Mouse (Mus musculus) testis, postnatal 14 days (tissue): ENCODE measurements around the gene Trpc7.
A peak's percentile ranks its signal among the peaks of the same experiment; 100 is the strongest.

ENCODE experiments used
- DNase-seq: peaks from one replicate; pipeline ENCODE4 v3.0.0; 2021; ENCODE audit warnings: low spot score

Gene Trpc7

DNA sequence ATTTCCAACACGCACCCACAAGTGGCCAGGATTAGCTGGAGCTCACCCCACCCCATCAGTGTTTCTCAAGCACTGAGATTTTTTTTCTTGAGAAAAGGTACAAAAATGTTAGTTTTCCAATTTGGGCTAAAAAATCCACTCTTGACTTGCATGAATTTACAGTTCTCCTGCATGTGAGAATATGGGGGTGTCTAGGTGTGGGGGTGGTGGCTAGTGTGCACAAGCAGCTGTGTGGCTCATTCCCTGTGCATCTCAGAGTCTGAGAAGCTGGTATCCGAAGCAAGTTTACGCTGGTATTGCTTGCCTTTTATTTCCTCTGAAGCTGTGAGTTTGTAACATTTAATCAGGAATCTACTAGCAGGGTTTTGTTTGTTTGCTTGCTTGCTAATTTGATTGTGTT lies 105.1 kb downstream of the Trpc7 start:
- DNase-seq, result no peak

- DNase-seq, result no peak
These were observed 113.2 kb downstream of the Trpc7 start for GRCm38 (mm10) chr13:56782621-56783020.

DNA sequence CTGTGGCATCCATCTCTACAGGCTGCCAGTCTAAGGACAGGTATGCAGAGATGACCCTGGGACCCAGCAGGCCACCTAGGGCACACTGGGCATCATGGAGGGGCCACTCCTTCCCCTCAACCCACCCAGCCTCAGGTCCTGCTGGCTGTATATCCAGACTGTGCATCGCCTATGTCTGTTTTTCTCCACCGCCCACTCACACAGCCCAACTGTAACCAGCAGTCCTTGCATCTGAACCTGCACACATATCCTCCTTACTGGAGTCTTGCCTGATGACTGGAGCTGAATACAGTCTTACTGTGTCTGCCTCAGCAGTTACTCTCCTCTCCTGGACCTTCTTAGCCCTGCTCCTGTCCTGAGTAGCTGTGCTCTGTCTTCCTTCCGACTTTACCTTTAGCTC lies 114.1 kb downstream of the Trpc7 start:
- no peak for DNase-seq

DNA sequence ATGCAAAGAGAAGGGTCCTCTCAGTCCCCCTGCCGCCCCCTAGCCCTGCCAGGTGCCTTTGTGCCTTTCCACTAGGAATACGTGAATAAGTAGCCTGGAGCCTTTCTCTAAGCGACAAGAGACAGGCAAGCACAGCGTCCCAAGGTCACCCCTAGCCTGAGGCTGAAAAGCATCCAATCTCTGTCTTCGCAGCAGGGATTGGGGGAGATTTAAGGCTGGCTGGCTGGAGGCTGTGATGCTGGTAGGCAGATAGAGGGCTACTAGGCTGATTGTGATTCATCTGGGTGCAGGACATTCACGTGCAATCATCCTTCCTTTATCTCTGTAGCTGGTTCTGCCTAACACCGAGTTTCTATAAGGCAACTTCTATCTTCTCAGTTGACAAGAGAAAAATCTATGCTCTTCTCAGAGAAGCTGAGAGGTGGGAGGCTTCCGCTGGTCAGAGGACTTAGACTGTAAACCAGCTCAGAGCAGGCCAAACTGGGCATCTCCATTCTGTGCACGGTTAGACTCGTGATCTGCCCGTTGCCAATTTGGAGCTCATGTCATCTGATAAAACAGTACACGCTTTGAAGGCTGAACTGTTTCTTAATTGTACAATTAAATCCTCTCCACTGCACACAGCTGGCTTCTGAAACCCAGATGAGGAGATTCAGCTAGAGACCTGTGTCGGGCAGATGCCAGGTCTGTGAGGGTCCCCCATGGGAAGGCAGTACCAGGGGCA lies 114.9 kb downstream of the Trpc7 start:
- DNase-seq, result no peak

DNA sequence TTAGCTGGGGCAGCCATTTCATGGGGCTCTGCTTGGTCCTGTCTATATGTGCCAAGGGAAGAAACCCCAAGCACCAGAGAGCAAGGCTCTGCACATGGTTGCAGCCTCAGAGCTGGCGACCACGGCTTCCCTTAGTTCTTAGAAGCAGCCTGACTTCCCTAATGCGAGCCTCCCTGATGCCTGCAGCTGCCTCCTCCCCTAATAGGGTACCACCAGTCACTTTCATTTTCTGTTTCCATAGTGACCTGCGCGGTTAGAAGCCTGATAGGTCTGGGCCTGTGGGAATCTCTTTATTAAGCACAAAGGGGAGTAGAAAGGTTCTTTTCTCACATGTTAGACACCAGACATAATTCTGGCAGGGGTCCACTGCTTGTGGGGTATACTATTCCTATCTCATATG lies 121.5 kb downstream of the Trpc7 start:
- no peak for DNase-seq

DNA sequence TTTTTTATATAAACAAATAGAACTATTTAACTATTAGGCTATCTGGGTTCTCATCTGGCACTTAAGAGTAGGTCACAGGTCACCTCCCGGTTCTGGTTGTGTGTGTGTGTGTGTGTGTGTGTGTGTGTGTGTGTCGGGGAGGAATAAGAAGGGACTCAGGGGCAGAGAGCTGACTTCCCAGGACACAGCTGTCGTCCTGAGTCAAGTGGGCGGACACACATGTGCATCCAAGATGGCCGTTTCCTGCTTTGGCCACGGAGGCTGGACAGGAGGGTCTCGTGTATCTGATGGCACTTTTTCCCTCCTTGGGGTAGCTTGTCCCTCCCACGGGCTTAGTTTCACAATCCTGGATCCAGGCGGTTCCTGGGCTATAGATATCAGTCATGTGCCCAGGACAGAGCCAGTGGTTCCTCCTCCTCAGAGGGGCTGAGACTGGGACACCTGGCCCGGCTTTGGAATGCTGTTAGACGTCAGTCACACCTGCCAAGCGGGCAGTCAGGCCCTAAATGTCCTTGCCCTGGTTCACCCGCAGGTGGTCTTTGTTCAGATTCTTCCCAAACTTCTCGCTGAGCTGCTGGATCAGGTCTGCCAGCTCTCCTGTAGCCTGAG lies 122.4 kb downstream of the Trpc7 start:
- DNase-seq, result no peak

DNA sequence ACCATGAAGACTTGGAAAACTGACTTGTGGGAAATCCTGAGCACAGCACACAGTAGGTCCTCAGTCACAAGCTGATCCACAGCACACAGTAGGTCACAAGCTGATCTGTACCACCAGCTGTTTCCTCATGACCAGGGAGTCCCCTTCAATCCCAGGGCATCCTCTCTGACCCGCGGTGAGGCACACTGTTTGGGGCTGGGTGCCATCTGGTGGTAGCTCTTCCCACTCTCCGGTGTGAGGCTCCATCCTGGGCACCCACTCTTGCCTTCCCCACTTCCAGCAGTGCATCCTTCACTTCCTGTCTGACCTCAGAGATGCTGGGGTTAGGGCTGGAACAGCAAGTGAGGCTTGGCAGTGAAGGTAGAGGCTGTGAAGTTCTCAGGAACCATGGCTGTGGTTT lies 123.2 kb downstream of the Trpc7 start:
- no peak for DNase-seq

GRCm38 (mm10) chr13:56770786-56771185 lies 125.0 kb downstream of the Trpc7 start:
- peak; percentile 33 for DNase-seq

- DNase-seq, result no peak
These were observed 125.6 kb downstream of the Trpc7 start for GRCm38 (mm10) chr13:56770136-56770578.

DNA sequence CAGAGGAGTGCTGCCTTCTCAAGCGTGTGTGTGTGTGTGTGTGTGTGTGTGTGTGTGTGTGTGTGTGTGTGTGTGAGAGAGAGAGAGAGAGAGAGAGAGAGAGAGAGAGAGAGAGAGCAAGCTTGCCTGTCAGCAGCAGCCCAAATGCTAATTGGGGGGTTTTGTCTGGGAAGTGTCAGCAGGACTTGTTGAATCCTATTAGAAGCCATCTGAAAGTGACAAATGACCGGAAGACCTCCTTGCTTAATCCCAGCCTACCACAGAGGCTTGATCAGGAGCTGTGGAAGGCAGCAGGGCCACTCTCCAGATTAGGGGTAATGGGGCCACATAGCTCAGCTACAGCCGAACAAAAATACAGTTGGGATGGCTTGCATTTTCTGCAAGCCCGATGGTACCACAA lies 126.4 kb downstream of the Trpc7 start:
- no peak for DNase-seq

GRCm38 (mm10) chr13:56766211-56766610 lies 129.6 kb downstream of the Trpc7 start:
- no peak for DNase-seq

DNA sequence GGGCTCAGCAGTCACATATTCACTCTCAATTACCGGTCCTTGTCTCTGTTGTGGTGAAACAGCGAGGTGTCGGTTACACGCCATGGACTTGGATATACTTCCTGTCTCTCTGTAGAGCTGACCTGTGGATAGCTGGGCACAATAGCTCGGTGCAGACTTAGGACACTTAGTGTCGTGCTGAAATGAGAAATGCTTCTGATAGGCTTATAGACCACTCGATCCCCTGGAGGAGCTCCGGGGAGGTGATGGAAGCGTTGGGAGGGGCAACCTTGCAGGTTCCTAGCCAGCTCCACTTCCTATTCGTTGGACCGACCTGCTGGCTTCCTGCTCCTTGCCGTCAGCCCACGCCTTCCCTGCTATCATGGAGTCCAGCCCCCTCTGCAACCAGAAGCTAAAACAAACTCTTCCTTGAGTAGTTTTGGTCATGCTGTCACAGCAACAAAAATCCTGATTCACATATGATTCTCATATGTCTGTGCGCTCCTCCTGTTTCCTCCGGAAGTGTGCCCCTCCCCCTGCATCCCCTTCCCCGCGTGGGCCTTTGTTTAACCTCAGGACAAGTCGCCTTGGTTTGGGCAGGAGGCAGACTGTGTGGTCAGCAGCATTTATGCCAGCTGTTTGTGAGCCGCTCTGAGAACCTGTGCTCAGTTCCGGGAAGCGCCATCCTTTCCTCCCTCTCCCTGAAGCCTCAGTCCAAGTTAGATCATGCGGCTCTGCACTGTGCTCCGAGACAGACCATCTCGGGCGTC lies 130.3 kb downstream of the Trpc7 start:
- no peak for DNase-seq

DNA sequence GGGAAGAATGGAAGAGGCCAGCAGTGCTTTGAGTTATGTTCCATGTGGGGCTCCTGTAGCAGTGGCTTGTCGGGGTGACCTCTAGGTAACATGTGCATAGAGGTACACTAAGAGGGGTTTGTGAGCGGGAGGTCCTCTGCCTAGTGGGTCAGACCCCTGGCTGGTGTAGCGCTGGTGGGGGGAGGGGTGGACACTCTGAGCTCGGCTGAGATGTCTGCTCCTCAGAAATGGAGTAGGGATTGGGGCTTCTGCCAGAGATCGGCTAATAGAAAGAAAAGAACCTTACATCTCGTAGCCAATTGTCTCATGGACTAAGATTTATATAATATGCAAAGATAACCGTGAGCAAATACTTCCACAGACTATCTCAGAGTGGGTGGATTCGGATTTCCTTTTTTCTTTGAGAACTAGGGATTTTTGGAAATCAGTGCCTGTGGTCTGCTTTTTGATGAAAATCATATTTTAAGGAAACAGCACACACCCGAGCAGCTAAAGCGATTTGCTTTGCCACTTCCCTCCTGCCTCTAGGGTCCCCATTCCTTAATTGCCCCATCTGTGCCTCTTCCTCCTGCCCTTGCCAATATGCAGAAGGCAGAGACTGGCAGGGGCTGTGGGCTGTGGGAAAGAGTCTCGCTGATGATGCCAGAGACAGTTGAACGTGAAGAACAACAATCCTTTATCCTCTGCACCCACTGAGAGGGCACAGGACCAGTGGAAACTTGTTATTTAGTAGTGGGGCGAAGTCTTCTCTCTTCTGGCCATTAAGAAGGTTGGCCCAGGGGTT lies 133.2 kb downstream of the Trpc7 start:
- DNase-seq, result no peak

- peak; percentile 48 for DNase-seq
These were observed 137.3 kb downstream of the Trpc7 start for GRCm38 (mm10) chr13:56758492-56758891.

- no peak for DNase-seq
These were observed 138.6 kb downstream of the Trpc7 start for GRCm38 (mm10) chr13:56757201-56757600.

GRCm38 (mm10) chr13:56755871-56756270 lies 139.9 kb downstream of the Trpc7 start:
- peak; percentile 38 for DNase-seq

DNA sequence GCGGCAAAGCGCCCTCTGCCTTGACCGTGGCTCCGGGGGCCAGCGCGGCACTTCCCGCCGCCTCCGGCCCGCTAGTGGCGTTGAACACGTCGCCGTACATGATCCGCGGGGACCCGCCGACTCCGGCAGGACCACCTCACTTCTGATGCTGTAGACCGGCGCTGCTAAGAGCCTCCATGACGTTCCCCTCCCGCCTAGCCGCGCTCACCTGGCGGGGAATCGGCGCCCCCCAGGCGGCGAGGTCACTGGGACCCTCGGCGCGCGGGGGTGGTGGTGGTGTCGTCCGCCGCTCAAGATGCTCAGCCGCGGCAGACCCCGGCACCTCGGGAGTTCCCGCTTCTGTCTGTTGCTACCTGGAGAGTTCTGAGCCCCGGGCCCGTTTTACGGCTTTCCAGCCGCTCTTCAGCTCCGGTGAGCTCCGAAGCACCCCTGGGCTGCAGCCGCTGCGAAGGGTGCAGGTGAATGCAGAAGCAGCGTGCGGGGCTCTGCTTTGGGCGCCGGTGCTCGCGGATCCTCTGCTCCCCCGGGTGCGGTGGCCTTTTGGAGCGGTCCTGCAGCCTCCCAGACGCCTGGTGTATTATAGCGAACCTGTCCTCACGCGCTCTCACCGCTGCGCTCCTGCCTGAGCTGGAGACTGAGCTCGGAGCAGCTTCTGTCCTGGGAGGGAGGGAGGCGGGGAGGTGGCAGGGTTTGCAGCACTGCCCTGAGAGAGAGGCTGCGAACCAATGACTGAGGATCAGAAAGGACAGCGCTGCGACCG lies 142.4 kb downstream of the Trpc7 start, which contains the start of gene Gm45623:
TSS of gene Gm45623 (minus strand) at position 636 of the 760 bp plus-strand sequence.
- no peak for DNase-seq

DNA sequence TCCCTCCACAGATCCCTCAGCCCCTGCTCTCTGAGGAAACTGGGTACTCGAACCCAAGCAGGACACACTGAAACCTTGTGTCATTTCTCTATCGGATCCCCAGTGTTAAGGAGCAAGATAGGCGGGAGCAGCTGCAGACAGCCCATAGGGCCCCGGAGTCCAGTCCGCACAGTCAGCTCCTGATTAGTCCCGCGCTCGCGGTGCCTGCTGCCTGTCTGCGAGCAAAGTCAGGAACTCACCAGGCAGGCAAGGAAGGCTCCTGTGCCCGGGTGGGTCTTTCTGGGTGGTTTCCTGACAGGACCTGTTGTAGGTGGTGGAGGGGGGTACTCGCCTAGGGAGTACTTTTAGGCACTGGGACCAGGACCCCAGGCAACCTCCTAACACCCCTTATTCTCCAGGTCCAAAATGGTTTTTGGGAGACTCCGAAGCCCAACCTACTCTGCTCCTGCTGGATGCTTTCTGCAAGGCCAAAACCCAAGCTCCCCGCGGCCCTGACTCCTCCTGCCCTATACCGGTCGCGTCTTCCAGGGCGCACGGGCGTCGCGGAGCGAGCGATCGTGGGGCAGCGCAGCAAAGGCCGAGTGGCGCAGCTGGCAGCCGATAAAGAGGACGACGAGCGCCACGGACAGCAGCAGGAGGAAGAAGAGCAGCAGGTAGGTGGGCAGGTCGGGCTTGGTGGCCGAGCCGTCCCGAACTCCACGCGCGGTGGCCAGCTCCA lies 143.2 kb downstream of the Trpc7 start:
- DNase-seq, result no peak

GRCm38 (mm10) chr13:56751774-56752173 lies 144.0 kb downstream of the Trpc7 start:
- no peak for DNase-seq

DNA sequence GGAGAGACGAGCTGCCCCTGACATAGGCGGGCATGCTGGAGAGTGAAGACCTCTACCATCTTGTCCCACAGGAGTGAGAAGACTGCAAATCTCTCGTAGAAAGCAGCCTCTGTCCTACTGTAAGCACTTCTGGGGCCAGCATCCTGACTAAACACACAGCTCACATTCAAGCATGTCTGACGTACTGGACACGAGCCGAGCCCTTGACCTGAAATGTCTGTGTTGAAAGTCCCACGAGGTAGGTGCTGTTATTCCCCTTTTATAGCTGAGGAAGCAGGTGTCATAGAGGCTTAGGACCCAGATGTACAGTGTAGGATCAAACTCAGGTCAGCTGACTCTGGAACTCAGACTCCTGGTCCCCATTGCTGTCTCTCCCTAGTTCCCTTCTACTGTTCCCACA lies 146.4 kb downstream of the Trpc7 start:
- no peak for DNase-seq

DNA sequence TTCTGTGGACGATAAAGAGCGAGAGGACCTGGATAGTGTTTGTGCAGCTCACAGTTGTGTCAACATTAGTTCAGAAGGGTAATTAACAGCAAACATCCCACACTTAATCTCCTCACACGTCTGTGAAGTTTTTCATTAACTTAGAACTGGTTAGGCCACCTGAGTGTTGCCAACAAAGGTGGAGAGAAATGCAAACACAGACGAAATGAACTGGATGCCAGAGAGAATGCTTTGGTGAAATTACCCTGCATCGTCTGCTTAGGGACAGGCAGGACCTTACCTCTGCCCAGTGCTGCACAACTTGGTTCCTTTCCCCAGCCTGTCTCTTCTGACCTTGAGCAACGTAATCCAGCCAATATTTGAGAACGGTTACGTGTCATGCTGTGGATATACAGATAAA lies 148.2 kb downstream of the Trpc7 start:
- DNase-seq, result no peak
